Mouse (Mus musculus) megakaryocyte-erythroid progenitor cell, adult 5 weeks (primary cell): ENCODE data around the gene Aplnr. TPM values are rescaled to one million over a fixed set of nuclear protein-coding genes. Genes with fewer than 3 reads are reported as not detected.

Source experiments
- polyA plus RNA-seq: library from polyadenylated mRNA; stranded (reverse); fragments of >175 nt; gene quantifications from 2 replicates; pipeline ENCODE4 v1.2.3, GENCODE M21; 2012

Aplnr gene
- 0.03 TPM in 2 replicates for polyA plus RNA-seq

GRCm38 (mm10) chr2:85136089-85136488 is at the start of gene Aplnr:
Gene Aplnr, plus strand, starts transcription at chr2:85136225.

Other genes with a start within 250 kb of the Aplnr start
- 0.15 and 0.41 TPM in 2 replicates for gene Rtn4rl2, start 249.5 kb upstream of the Aplnr start, polyA plus RNA-seq
- gene Slc43a3, start 199.6 kb upstream of the Aplnr start, polyA plus RNA-seq: 18.9 and 19.3 TPM in 2 replicates
- gene Prg2, start 155.8 kb upstream of the Aplnr start, polyA plus RNA-seq: 16.9 and 25.8 TPM in 2 replicates
- gene Prg3, start 148.0 kb upstream of the Aplnr start, polyA plus RNA-seq: 14.2 and 18.5 TPM in 2 replicates
- 51.3 and 87.3 TPM in 2 replicates for gene Ssrp1, start 99.0 kb upstream of the Aplnr start, polyA plus RNA-seq
- gene P2rx3, start 98.8 kb upstream of the Aplnr start, polyA plus RNA-seq: 0.05 and 0.34 TPM in 2 replicates
- gene Tnks1bp1, start 88.2 kb upstream of the Aplnr start, polyA plus RNA-seq: 4.4 and 5.1 TPM in 2 replicates
- gene Lrrc55, start 61.0 kb downstream of the Aplnr start, polyA plus RNA-seq: 0.02 TPM in 1 of 2 replicates, not detected in the other
- not detected in 2 replicates for gene Olfr987, start 203.1 kb downstream of the Aplnr start, polyA plus RNA-seq
- gene Olfr988, start 227.0 kb downstream of the Aplnr start, polyA plus RNA-seq: not detected in 2 replicates